Mouse (Mus musculus) granulocyte monocyte progenitor cell, adult 5-6 weeks (primary cell): Measurements from ENCODE around the gene Nkx2-3. TPM values are rescaled to one million over a fixed set of nuclear protein-coding genes. Genes with fewer than 3 reads are reported as not detected.

Experiments
- ATAC-seq: replicated peaks from 2 replicates; pipeline ENCODE4 v1.8.0; 2016; ENCODE audit warnings: mild to moderate bottlenecking, moderate TSS enrichment, inconsistent platforms; ENCODE audit not compliant: poor library complexity, severe bottlenecking
- total RNA-seq, 2 experiments: library from RNA; stranded (forward) in 1 of 2; stranded (reverse) in 1 of 2; fragments of 200-712, 200-1000 nt in 1 of 2; fragments of >200 nt in 1 of 2; fragmentation: Nextera tagmentation in 1 of 2; gene quantifications; 2 replicates each; pipeline ENCODE4 v1.2.3; 2014 to 2017

The Nkx2-3 gene
- total RNA-seq (2014; fragmentation: Nextera tagmentation) (not detected in 2 replicates), total RNA-seq (2017) (not detected in 2 replicates)

- ATAC-seq: peak; percentile 38
Measured at GRCm38 (mm10) chr19:43612051-43612450, at the start of gene Nkx2-3. TSS of gene Nkx2-3 (plus strand) at chr19:43612325.

GRCm38 (mm10) chr19:43563166-43563565, 49.0 kb upstream of the Nkx2-3 start:
- ATAC-seq: no peak

GRCm38 (mm10) chr19:43568298-43568697, 43.8 kb upstream of the Nkx2-3 start:
- no peak for ATAC-seq

- ATAC-seq: no peak
Measured at GRCm38 (mm10) chr19:43569133-43569532, 43.0 kb upstream of the Nkx2-3 start.

- ATAC-seq: peak; percentile 96
Measured at GRCm38 (mm10) chr19:43570831-43571790, 41.0 kb upstream of the Nkx2-3 start.

- peak; percentile 95 for ATAC-seq
Measured at GRCm38 (mm10) chr19:43579081-43579796, 32.9 kb upstream of the Nkx2-3 start.

- ATAC-seq: no peak
Measured at GRCm38 (mm10) chr19:43581185-43581584, 30.9 kb upstream of the Nkx2-3 start.

GRCm38 (mm10) chr19:43583192-43583591, 28.9 kb upstream of the Nkx2-3 start:
- ATAC-seq: no peak

- no peak for ATAC-seq
Measured at GRCm38 (mm10) chr19:43583595-43583994, 28.5 kb upstream of the Nkx2-3 start.

GRCm38 (mm10) chr19:43584788-43585187, 27.3 kb upstream of the Nkx2-3 start:
- ATAC-seq: peak; percentile 35; the same call in 1 of the 2 replicates

- ATAC-seq: no peak
Measured at GRCm38 (mm10) chr19:43592026-43592425, 20.1 kb upstream of the Nkx2-3 start.

GRCm38 (mm10) chr19:43596981-43597380, 15.1 kb upstream of the Nkx2-3 start:
- no peak for ATAC-seq

- no peak; the same call in 1 of the 2 replicates for ATAC-seq
Measured at GRCm38 (mm10) chr19:43598741-43599660, 13.1 kb upstream of the Nkx2-3 start.

GRCm38 (mm10) chr19:43599776-43600544, 12.2 kb upstream of the Nkx2-3 start:
- no peak for ATAC-seq

GRCm38 (mm10) chr19:43600545-43601331, 11.4 kb upstream of the Nkx2-3 start:
- no peak for ATAC-seq

GRCm38 (mm10) chr19:43601440-43601839, 10.7 kb upstream of the Nkx2-3 start:
- ATAC-seq: no peak

- ATAC-seq: no peak
Measured at GRCm38 (mm10) chr19:43601996-43602590, 10.0 kb upstream of the Nkx2-3 start.

- ATAC-seq: no peak
Measured at GRCm38 (mm10) chr19:43603521-43603920, 8.6 kb upstream of the Nkx2-3 start.
